Mouse (Mus musculus) neural tube, embryonic 13.5 days (tissue): ENCODE data around the gene Tcte1. TPM values are rescaled to one million over a fixed set of nuclear protein-coding genes. Genes with fewer than 3 reads are reported as not detected.

Source experiments
- ATAC-seq: fragments of 200-750 bp; cut with Nextera tagmentation; 2 replicates; pipeline ENCODE4 v1.8.0; 2017; ENCODE audit warnings: low read depth, mild to moderate bottlenecking, moderate TSS enrichment, moderate library complexity
- H3K27ac ChIP-seq: fragments of 300-500 bp; sonication (generic); replicated peaks from 2 replicates; pipeline ENCODE4 v1.5.1; 2015; ENCODE audit warnings: moderate library complexity, mild to moderate bottlenecking, inconsistent platforms
- H3K27me3 ChIP-seq: fragments of 300-500 bp; sonication (generic); 2 replicates; pipeline ENCODE4 v1.6.1; 2015; ENCODE audit warnings: mild to moderate bottlenecking, inconsistent platforms
- H3K36me3 ChIP-seq: fragments of 300-500 bp; sonication (generic); 2 replicates; pipeline ENCODE4 v1.6.1; 2015; ENCODE audit warnings: mild to moderate bottlenecking, inconsistent platforms
- H3K4me1 ChIP-seq: fragments of 300-500 bp; sonication (generic); replicated peaks from 2 replicates; pipeline ENCODE4 v1.6.1; 2015; ENCODE audit warnings: inconsistent platforms
- H3K4me2 ChIP-seq: fragments of 300-500 bp; sonication (generic); 2 replicates; pipeline ENCODE4 v1.6.1; 2015; ENCODE audit warnings: inconsistent platforms, mild to moderate bottlenecking, moderate library complexity
- H3K4me3 ChIP-seq: fragments of 300-500 bp; sonication (generic); 2 replicates; pipeline ENCODE4 v1.5.1; 2015; ENCODE audit warnings: mild to moderate bottlenecking, inconsistent platforms
- H3K9ac ChIP-seq: fragments of 300-500 bp; sonication (generic); 2 replicates; pipeline ENCODE4 v1.6.1; 2015; ENCODE audit warnings: moderate library complexity, mild to moderate bottlenecking, inconsistent platforms
- H3K9me3 ChIP-seq: fragments of 300-500 bp; sonication (generic); 2 replicates; pipeline ENCODE4 v1.6.1; 2016; ENCODE audit warnings: inconsistent platforms
- WGBS: fragments of 180-500 bp; shearing (Covaris S2); methylation state at CpG from one replicate; pipeline ENCODE4 v1.1.7; 2015; 5-methylcytosine and 5-hydroxymethylcytosine counted together
- polyA plus RNA-seq: library from polyadenylated mRNA; unstranded; fragments of >200 nt; fragmentation: Nextera tagmentation; extraction: Ambion mirVana; gene quantifications from 2 replicates; pipeline ENCODE4 v1.2.1, GENCODE M21; 2015

Tcte1 gene
- polyA plus RNA-seq, 1 experiment from 2014 or later = 3.3 TPM

DNA sequence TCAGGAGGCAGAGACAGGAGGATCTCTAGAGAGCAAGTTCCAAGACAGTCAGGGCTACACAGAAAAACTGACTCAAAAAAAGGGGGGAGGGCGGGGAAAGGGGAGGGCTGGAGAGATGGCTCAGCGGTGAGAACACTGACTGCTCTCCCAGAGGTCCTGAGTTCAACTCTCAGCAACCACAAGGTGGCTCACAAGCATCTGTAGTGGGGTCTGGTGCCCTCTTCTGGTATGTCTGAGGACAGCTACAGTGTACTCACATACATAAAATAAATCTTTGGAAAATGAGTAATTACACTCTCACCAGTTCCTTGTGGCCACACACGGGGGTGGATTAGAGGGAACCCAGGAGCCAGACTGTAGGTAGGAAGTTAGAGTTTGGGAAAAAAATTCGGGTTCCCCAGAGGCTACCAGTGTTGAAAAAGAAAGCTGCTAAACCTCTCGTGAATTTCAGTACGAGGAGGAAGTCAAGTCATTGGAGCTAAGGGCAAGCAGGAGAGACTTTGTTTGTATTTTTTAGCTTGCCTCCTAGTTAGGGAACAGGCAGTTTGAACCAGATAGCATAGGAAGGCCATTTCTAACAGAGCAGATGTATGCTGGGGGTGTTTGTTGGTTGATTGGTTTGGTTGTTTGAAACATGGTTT lies 59.6 kb downstream of the Tcte1 start:
- H3K27me3 ChIP-seq = no peaks in the 10 kb centered on the region
- H3K36me3 ChIP-seq = peaks cover 10% of the 10 kb centered on the region; the same call in 1 of the 2 replicates
- H3K9ac ChIP-seq = no peak overlapping the region
- ATAC-seq = no peak
- H3K4me2 ChIP-seq = no peak overlapping the region
- H3K9me3 ChIP-seq = no peaks in the 10 kb centered on the region
- peaks cover 25% of the 10 kb centered on the region for H3K4me1 ChIP-seq
- no peak overlapping the region for H3K27ac ChIP-seq
- 70% methylated on average over 6 of the region's 6 CpGs for WGBS
- H3K4me3 ChIP-seq = no peak overlapping the region

DNA sequence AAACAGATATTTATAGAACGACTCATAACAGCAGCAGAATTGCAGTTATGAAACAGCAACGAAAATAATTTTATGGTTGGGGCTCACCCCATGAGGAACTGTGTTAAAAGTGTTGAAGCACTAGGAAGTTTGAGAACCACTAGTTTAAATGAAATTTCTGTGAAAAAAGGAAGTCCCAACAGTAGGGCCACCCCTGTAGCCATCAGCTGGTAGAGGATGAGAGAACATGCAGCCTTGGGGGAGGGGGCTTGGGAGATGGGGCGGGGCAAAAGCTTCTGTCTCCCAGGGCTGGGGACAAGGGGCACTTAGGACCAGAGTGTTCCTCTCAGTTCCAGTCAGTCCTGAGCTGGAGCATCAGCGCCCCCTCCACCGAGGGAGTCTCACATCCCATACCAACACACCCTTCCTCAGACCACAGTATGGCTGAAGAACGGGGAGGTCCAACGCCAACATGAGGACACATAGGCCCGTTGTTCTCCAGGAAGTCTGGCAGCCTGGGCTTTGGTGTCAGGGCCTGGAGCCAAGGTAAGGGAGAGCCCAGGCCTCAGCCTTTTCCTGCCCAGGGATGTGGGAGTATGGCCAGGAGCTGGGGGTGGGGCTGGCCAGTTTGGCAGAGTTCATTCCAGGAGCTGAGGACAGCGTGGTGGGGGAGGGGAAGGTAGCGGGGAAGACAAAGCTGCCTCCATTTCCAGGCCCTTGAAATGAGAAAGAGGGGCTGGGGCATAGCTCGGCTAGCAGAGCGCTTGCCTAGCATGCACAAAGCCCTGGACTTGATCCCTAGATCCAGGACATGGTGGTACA lies 61.1 kb downstream of the Tcte1 start:
- Histone ChIP-seq H3K27ac (peak overlapping the region; percentile 68), H3K4me2 (no peak overlapping the region), H3K27me3 (no peaks in the 10 kb centered on the region), H3K9ac (peak overlapping the region; percentile 38; the same call in 1 of the 2 replicates), H3K4me1 (peaks cover 25% of the 10 kb centered on the region), H3K9me3 (no peaks in the 10 kb centered on the region), H3K4me3 (no peak overlapping the region), H3K36me3 (peaks cover 10% of the 10 kb centered on the region; the same call in 1 of the 2 replicates)
- ATAC-seq = peak; percentile 26
- 44% methylated on average over 12 of the region's 12 CpGs for WGBS

DNA sequence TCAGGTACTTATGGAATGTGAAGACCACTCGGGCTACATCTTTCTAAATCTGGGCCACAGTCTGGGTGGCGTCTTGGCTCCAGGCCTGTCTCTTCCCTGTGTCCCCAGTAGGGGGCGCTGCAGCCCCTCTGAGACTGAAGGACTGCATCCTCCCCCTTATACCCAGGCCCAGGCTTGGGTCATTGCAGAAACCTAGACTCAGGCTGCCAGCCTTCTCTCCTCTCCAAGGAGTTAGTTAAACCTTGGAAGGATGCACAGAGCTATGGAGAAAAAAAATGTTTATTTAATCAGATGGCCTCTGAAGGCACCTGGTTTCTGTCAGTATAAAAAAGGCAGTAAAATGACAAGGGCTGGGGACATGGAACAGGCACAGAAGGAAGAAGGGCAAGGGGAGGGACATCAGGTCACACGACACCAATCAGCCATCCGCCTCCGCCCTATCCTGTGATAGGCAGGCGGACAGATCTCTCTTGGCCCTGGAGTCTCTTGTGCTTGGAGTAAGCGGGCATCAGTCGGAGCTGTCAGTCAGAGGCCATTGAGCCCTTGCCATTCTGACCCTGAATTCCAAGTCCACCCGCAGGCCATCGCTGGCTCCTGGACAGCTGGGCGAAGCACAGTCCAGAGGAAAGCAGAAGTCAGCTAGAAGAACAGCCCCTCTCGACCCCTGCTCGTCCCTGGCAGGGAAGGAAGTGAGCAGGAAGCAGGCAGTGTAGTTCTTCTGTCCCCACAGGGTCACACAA lies 61.9 kb downstream of the Tcte1 start:
- Histone ChIP-seq H3K36me3 (peaks cover 10% of the 10 kb centered on the region; the same call in 1 of the 2 replicates), H3K4me2 (no peak overlapping the region), H3K9ac (peak overlapping the region; percentile 41), H3K27ac (peak overlapping the region; percentile 68), H3K4me1 (peaks cover 25% of the 10 kb centered on the region), H3K4me3 (no peak overlapping the region), H3K27me3 (no peaks in the 10 kb centered on the region), H3K9me3 (no peaks in the 10 kb centered on the region)
- peak; percentile 40; the same call in 1 of the 2 replicates for ATAC-seq
- 34% methylated on average over 14 of the region's 14 CpGs for WGBS

DNA sequence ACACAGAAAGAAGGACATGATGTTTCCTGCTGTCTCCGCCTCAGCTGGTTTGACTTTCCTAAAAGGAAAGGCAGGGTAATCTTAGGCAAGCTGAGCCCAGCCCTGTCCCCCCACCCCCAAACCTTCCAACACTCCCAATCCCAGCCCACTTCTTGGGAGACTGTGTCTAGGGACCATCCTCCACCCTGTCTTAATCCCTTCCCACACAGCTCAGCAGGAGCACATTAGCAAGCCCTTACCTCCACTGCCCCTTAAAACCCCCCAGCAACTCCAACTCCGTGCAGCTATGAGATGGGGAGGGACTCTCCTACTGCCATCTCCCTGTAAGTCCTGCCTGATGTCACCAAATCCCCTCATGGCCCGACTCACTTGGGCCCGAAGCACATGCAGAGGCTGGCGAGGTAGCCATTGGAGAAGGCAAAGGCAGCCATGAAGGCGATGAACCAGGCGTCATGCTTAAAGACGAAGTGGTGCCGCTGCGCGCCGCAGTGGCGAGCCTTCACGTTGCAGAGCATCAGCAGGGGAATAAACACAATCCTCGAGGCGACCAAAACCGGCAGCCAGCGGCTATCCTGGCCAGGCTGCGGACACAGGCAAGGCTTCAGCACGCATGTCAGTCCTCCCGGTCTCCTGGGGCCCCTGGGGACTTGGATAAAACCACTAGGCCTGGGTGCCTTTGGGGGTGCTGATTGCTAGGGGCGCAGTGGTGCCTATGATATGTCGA lies 62.7 kb downstream of the Tcte1 start:
- Histone ChIP-seq H3K27me3 (no peaks in the 10 kb centered on the region), H3K9me3 (no peaks in the 10 kb centered on the region), H3K36me3 (peaks cover 10% of the 10 kb centered on the region; the same call in 1 of the 2 replicates), H3K27ac (peak overlapping the region; percentile 68; the same call in 1 of the 2 replicates), H3K4me1 (peaks cover 23% of the 10 kb centered on the region), H3K4me3 (no peak overlapping the region), H3K9ac (peak overlapping the region; percentile 41; the same call in 1 of the 2 replicates), H3K4me2 (no peak overlapping the region)
- WGBS = 81% methylated on average over 23 of the region's 23 CpGs
- ATAC-seq = no peak

DNA sequence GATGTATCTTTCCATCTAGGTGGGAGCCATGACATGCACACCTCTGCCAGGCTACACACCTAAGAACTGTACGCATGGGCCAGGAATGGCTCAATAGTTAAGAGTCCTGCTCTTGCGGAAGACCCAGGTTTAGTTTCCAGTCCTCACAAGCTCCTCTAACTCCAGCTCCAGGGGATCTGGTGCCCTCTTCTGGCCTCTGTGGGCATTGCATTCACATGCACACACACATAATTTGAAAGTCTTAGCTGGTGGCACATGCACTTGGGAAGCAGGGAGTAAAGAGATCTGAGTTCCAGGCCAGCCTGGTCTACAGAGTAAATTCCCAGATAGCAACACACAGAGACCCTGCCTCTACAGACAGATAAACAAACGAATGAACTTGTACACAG lies 63.2 kb downstream of the Tcte1 start:
- Histone ChIP-seq H3K9ac (no peak overlapping the region), H3K36me3 (peaks cover 10% of the 10 kb centered on the region; the same call in 1 of the 2 replicates), H3K4me2 (no peak overlapping the region), H3K27ac (no peak overlapping the region), H3K4me3 (no peak overlapping the region), H3K9me3 (no peaks in the 10 kb centered on the region), H3K4me1 (peaks cover 19% of the 10 kb centered on the region), H3K27me3 (no peaks in the 10 kb centered on the region)
- no peak for ATAC-seq
- 95% methylated on average over 3 of the region's 3 CpGs for whole genome bisulfite sequencing

DNA sequence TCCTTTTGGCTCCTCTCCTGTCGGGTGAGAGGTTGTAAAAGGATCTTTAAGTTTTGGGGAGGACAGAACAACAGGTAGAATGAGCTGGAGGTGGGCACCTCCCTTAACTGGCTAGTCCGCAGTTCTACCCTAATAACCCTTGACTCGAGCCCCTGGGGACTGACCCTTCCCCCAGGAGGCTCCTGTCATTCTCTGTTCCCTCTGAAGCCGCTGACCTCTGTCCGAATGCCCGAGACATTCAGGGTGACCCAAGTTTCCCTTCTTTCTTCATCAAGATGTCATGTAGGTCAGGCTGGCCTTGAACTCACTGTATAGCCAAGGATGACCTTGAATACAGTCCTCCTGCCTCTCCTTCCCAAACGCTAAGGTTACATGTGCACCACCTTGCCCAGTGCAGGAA lies 65.1 kb downstream of the Tcte1 start:
- Histone ChIP-seq H3K9ac (no peak overlapping the region), H3K4me3 (no peak overlapping the region), H3K27ac (no peak overlapping the region), H3K4me1 (peaks cover 33% of the 10 kb centered on the region), H3K27me3 (peaks cover 4% of the 10 kb centered on the region; the same call in 1 of the 2 replicates), H3K4me2 (no peak overlapping the region), H3K9me3 (no peaks in the 10 kb centered on the region), H3K36me3 (peaks cover 10% of the 10 kb centered on the region; the same call in 1 of the 2 replicates)
- no peak for ATAC-seq
- 90% methylated on average over 7 of the region's 7 CpGs for WGBS

DNA sequence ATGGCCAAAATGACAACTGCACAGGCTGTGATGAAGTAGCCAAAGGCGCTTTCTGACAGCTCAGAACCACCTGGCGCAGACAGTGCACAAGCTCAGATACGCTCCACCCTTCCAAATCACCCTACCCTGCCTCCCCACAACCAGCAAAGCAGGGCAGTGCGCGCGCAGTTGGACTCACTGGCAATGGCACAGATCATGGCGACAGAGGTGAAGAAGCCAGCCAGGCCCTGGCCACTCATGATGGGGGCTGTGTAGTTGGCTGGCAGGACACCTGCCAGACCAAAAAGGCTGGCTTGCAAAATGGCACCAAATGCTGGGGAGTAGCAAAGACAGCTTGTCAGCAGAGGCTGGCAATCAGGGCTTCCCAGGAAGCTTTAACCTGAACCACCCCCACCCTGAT lies 66.0 kb downstream of the Tcte1 start:
- Histone ChIP-seq H3K9ac (no peak overlapping the region), H3K27ac (no peak overlapping the region), H3K4me3 (no peak overlapping the region), H3K27me3 (peaks cover 13% of the 10 kb centered on the region), H3K36me3 (peaks cover 10% of the 10 kb centered on the region; the same call in 1 of the 2 replicates), H3K9me3 (no peaks in the 10 kb centered on the region), H3K4me1 (peaks cover 39% of the 10 kb centered on the region), H3K4me2 (no peak overlapping the region)
- WGBS = 96% methylated on average over 7 of the region's 7 CpGs
- ATAC-seq = no peak

DNA sequence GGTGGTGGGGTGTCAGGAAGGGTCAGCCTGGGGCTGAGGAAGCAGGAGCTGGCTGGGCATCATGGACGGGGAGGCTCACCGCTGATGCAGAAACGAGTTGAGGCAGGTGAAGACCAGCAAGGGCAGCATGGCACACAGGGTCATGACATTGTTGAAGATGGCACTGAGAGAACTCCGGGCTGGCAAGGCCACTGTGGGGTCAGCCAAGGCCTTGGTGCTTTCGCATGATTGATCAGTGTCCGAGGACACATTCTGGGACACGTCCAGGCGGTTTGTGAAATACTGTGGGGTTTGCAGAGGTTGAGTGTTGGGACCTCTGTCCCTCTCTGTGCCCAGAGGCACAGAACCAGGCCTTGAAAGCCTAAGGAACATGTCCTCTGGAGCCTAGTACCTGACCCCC lies 66.6 kb downstream of the Tcte1 start:
- Histone ChIP-seq H3K36me3 (peaks cover 10% of the 10 kb centered on the region; the same call in 1 of the 2 replicates), H3K9ac (no peak overlapping the region), H3K4me3 (no peak overlapping the region), H3K9me3 (no peaks in the 10 kb centered on the region), H3K4me2 (no peak overlapping the region), H3K27me3 (peaks cover 18% of the 10 kb centered on the region), H3K27ac (no peak overlapping the region), H3K4me1 (peaks cover 39% of the 10 kb centered on the region)
- no peak for ATAC-seq
- WGBS = 96% methylated on average over 8 of the region's 8 CpGs

DNA sequence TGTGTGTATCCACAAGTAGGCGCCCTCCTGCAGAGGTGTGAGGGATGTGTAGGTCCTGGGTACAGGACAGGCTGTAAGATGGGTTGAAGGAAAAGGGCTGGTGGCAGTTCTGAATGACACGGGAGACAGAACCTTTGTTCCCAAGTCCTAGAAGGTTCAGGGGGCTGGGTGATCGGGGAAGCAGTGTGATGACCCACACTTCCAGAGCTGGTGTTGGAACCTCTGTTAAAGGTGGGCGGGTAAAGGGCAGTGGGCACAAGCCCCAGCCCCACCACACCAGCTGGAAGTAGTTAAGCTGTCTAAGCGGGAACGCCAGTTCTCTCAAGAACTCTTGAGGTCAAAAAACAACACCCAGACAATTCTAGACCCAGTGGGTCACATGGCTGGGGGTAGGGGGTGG lies 67.2 kb downstream of the Tcte1 start:
- H3K4me1 ChIP-seq = peaks cover 39% of the 10 kb centered on the region
- no peak for ATAC-seq
- H3K4me3 ChIP-seq = no peak overlapping the region
- H3K9ac ChIP-seq = no peak overlapping the region
- peaks cover 18% of the 10 kb centered on the region for H3K27me3 ChIP-seq
- WGBS = 88% methylated on average over 6 of the region's 6 CpGs
- H3K27ac ChIP-seq = no peak overlapping the region
- H3K4me2 ChIP-seq = no peak overlapping the region
- H3K36me3 ChIP-seq = peaks cover 10% of the 10 kb centered on the region; the same call in 1 of the 2 replicates
- H3K9me3 ChIP-seq = no peaks in the 10 kb centered on the region

DNA sequence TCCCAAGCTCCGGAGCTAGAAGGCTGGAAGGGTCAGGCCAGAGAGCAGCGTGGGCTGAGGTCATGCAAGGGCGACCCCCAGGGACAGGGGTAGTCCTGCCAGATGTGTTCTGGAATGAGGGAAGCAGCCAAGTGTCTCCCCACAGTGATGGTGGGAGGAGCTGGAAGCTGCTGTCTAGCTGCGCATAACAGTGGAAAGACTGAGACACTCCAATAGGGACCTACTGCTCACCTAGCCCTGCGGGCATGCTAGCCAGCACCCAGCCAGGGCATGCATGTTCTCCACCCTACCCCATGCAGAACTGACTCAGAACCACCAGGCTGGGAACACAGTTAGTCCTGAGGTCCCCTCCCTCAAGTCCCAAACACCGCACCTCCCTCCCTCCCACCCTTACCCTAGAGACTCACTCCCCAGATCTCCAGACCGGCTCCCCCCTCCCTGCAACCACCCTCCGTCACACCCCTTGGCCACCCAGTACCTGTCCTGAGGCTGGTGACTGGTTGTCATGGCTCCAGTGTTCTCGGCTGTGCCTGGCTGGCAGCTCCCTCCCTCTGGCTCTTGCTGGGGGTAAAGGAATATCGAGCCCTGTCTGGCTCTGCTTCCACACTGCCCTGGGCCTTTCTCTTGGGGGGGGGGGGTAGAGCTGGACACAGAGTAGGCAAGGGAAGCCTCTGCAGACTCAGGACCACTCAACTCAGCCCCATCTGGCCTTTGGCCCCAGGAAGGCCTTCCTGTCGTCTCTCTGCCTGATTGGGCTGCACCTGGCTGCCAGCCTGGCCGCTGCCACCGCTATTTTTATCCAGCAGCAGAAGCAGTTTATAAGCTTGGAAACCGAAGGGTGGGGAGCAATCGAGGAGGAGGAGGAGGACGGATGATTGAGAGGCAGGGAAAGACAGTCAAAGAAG lies 68.7 kb downstream of the Tcte1 start:
- Histone ChIP-seq H3K9me3 (no peaks in the 10 kb centered on the region), H3K9ac (peak overlapping the region; percentile 47), H3K27ac (no peak overlapping the region), H3K4me1 (peaks cover 52% of the 10 kb centered on the region), H3K36me3 (peaks cover 3% of the 10 kb centered on the region; the same call in 1 of the 2 replicates), H3K27me3 (peaks cover 18% of the 10 kb centered on the region), H3K4me3 (no peak overlapping the region), H3K4me2 (peak overlapping the region; percentile 3; the same call in 1 of the 2 replicates)
- ATAC-seq = no peak
- 56% methylated on average over 16 of the region's 16 CpGs for WGBS
